Mouse (Mus musculus) myocyte (in vitro differentiated cells): ENCODE measurements around the gene Cracr2b. TPM values are rescaled to one million over a fixed set of nuclear protein-coding genes. Genes with fewer than 3 reads are reported as not detected.
A peak's percentile ranks its signal among the peaks of the same experiment; 100 is the strongest.

Source experiments
- H3K27me3 ChIP-seq: one replicate; pipeline ENCODE4 v1.6.1; 2011; ENCODE audit not compliant: control insufficient read depth, insufficient read depth, insufficient read length
- H3K36me3 ChIP-seq: one replicate; pipeline ENCODE4 v1.6.1; 2011; ENCODE audit not compliant: control insufficient read depth, insufficient read depth
- H3K4me2 ChIP-seq: one replicate; pipeline ENCODE4 v1.6.1; 2011; ENCODE audit warnings: low read depth, control low read depth
- H3K4me3 ChIP-seq: one replicate; pipeline ENCODE4 v1.5.1; 2011; ENCODE audit warnings: mild to moderate bottlenecking, control low read depth, moderate library complexity
- H3K79me2 ChIP-seq: one replicate; pipeline ENCODE4 v1.6.1; 2011; ENCODE audit not compliant: control insufficient read depth, insufficient read depth
- H3ac ChIP-seq: one replicate; pipeline ENCODE4 v1.6.1; 2011; ENCODE audit not compliant: control insufficient read depth, insufficient read length
- CEBPB ChIP-seq: IDR thresholded peaks from 2 replicates; pipeline ENCODE4 v1.6.1; 2011; ENCODE audit warnings: mild to moderate bottlenecking, moderate library complexity; ENCODE audit not compliant: poor library complexity, insufficient read depth, severe bottlenecking
- E2F4 ChIP-seq: IDR thresholded peaks from one replicate; pipeline ENCODE4 v1.6.1; 2011; ENCODE audit warnings: mild to moderate bottlenecking, control low read depth, moderate library complexity; ENCODE audit not compliant: insufficient read depth
- MAX ChIP-seq: IDR thresholded peaks from one replicate; pipeline ENCODE4 v1.6.1; 2011; ENCODE audit warnings: low read depth, mild to moderate bottlenecking, control low read depth
- MYOD1 ChIP-seq, 3 experiments: IDR thresholded peaks; one replicate each; pipeline ENCODE4 v1.6.1; 2011; ENCODE audit warnings: control low read depth in 2 of 3, low read depth in 2 of 3, mild to moderate bottlenecking in 2 of 3, moderate library complexity in 1 of 3; ENCODE audit not compliant: insufficient read length in 2 of 3, control insufficient read depth in 1 of 3
- MYOG ChIP-seq, 3 experiments: IDR thresholded peaks; one replicate each; pipeline ENCODE4 v1.6.1; 2011; ENCODE audit warnings: control low read depth in 2 of 3, low read depth in 2 of 3, mild to moderate bottlenecking in 2 of 3; ENCODE audit not compliant: insufficient read length in 2 of 3, control insufficient read depth in 1 of 3, insufficient read depth in 1 of 3
- POLR2A ChIP-seq: IDR thresholded peaks from one replicate; pipeline ENCODE4 v1.6.1; 2011; ENCODE audit warnings: low read depth, mild to moderate bottlenecking, control low read depth, moderate library complexity; ENCODE audit not compliant: insufficient read length
- POLR2AphosphoS2 ChIP-seq: IDR thresholded peaks from one replicate; pipeline ENCODE4 v1.6.1; 2011; ENCODE audit warnings: low read depth, control low read depth; ENCODE audit not compliant: insufficient read length
- REST ChIP-seq: IDR thresholded peaks from one replicate; pipeline ENCODE4 v1.6.1; 2011; ENCODE audit warnings: mild to moderate bottlenecking, control low read depth, moderate library complexity; ENCODE audit not compliant: insufficient read depth, insufficient read length
- SRF ChIP-seq: IDR thresholded peaks from one replicate; pipeline ENCODE4 v1.6.1; 2011; ENCODE audit warnings: low read depth; ENCODE audit not compliant: control insufficient read depth, insufficient read length
- TCF12 ChIP-seq: IDR thresholded peaks from one replicate; pipeline ENCODE4 v1.6.1; 2011; ENCODE audit warnings: mild to moderate bottlenecking, control low read depth; ENCODE audit not compliant: poor library complexity, insufficient read depth, severe bottlenecking
- TCF3 ChIP-seq: IDR thresholded peaks from one replicate; pipeline ENCODE4 v1.6.1; 2011; ENCODE audit warnings: low read depth, control low read depth; ENCODE audit not compliant: insufficient read length
- USF1 ChIP-seq: IDR thresholded peaks from one replicate; pipeline ENCODE4 v1.6.1; 2011; ENCODE audit warnings: low read depth, mild to moderate bottlenecking, control low read depth, moderate library complexity
- polyA plus RNA-seq: library from polyadenylated mRNA; unstranded; fragments of >200 nt; fragmentation: generic; extraction: Trizol; gene quantifications from one replicate; pipeline ENCODE4 v1.2.1, GENCODE M21; 2012; ENCODE audit warnings: missing spikeins

Cracr2b gene
- polyA plus RNA-seq, 1 experiment: 2.4 TPM

- H3K4me2 ChIP-seq: no peak overlapping the region
- H3K27me3 ChIP-seq: no peaks in the 10 kb centered on the region
- peaks cover 4% of the 10 kb centered on the region for H3K79me2 ChIP-seq
- H3K36me3 ChIP-seq: peaks cover 4% of the 10 kb centered on the region
- TF ChIP-seq TCF12 (no peak), CEBPB (no peak), POLR2AphosphoS2 (no peak), E2F4 (no peak), TCF3 (no peak), MYOG (IDR thresholded peaks at IDR 0.05; ENCODE audit: control insufficient read depth in 1 of 3, insufficient read depth in 1 of 3, insufficient read length in 2 of 3, low read depth in 2 of 3) (no peak), MAX (no peak), POLR2A (no peak), USF1 (no peak), REST (no peak), MYOD1 (IDR thresholded peaks at IDR 0.05; ENCODE audit: control insufficient read depth in 1 of 3, insufficient read length in 2 of 3, low read depth in 2 of 3) (no peak), SRF (no peak)
- H3K4me3 ChIP-seq: no peak overlapping the region
- H3ac ChIP-seq: no peak overlapping the region
These were observed 26.2 kb downstream of the Cracr2b start for GRCm38 (mm10) chr7:141487141-141487540.

- no peak overlapping the region for H3K4me2 ChIP-seq
- H3K36me3 ChIP-seq: peaks cover 3% of the 10 kb centered on the region
- H3K79me2 ChIP-seq: no peaks in the 10 kb centered on the region
- TF ChIP-seq MAX (no peak), MYOD1 (IDR thresholded peaks at IDR 0.05; ENCODE audit: control insufficient read depth in 1 of 3, insufficient read length in 2 of 3, low read depth in 2 of 3) (no peak), REST (no peak), POLR2A (no peak), TCF12 (no peak), TCF3 (no peak), MYOG (IDR thresholded peaks at IDR 0.05; ENCODE audit: control insufficient read depth in 1 of 3, insufficient read depth in 1 of 3, insufficient read length in 2 of 3, low read depth in 2 of 3) (no peak), E2F4 (no peak), POLR2AphosphoS2 (no peak), SRF (no peak)
- no peaks in the 10 kb centered on the region for H3K27me3 ChIP-seq
- H3ac ChIP-seq: no peak overlapping the region
- H3K4me3 ChIP-seq: no peak overlapping the region
These were observed 30.3 kb downstream of the Cracr2b start for GRCm38 (mm10) chr7:141491151-141491550.

- Histone ChIP-seq H3K36me3 (no peaks in the 10 kb centered on the region), H3K4me3 (no peak overlapping the region), H3K4me2 (no peak overlapping the region), H3K79me2 (no peaks in the 10 kb centered on the region), H3ac (no peak overlapping the region), H3K27me3 (no peaks in the 10 kb centered on the region)
- TF ChIP-seq SRF (no peak), CEBPB (no peak), POLR2AphosphoS2 (peak; percentile 27), TCF12 (no peak), REST (no peak), MAX (no peak)
These were observed 31.8 kb downstream of the Cracr2b start for GRCm38 (mm10) chr7:141492738-141493137.

GRCm38 (mm10) chr7:141493729-141494128 is 32.8 kb downstream of the Cracr2b start:
- H3K4me2 ChIP-seq: no peak overlapping the region
- H3K79me2 ChIP-seq: no peaks in the 10 kb centered on the region
- no peaks in the 10 kb centered on the region for H3K36me3 ChIP-seq
- TF ChIP-seq SRF: no peak
- no peak for TF ChIP-seq MYOD1 (IDR thresholded peaks at IDR 0.05; ENCODE audit: control insufficient read depth in 1 of 3, insufficient read length in 2 of 3, low read depth in 2 of 3)
- no peak for TF ChIP-seq REST
- TF ChIP-seq E2F4: no peak
- peak; percentile 9 for TF ChIP-seq POLR2AphosphoS2
- H3ac ChIP-seq: no peak overlapping the region
- H3K4me3 ChIP-seq: no peak overlapping the region
- no peaks in the 10 kb centered on the region for H3K27me3 ChIP-seq

GRCm38 (mm10) chr7:141495379-141495778 is 34.5 kb downstream of the Cracr2b start:
- no peak overlapping the region for H3ac ChIP-seq
- H3K4me3 ChIP-seq: no peak overlapping the region
- peaks cover under 1% of the 10 kb centered on the region for H3K36me3 ChIP-seq
- no peak overlapping the region for H3K4me2 ChIP-seq
- TF ChIP-seq USF1 (no peak), E2F4 (no peak), CEBPB (no peak), POLR2A (no peak), MAX (no peak), POLR2AphosphoS2 (peak; percentile 37)
- no peaks in the 10 kb centered on the region for H3K79me2 ChIP-seq
- H3K27me3 ChIP-seq: no peaks in the 10 kb centered on the region
